8 mouse cellular contexts compared by ENCODE assay signal in genomic region chr7:17027588-17028343, GRCm38 (mm10). TPM values are rescaled to one million over a fixed set of nuclear protein-coding genes. Genes with fewer than 3 reads are reported as not detected.
A peak's percentile ranks its signal among the peaks of the same experiment; 100 is the strongest.
DNase-seq lines count a peak whose midpoint lies in the region; ATAC-seq and TF ChIP-seq lines count a peak whose summit lies in the region.

Ppp5c (minus strand) TSS chr7:17027924.

- peak within 1 kb of the TSS; percentile 62 for H3K4me2 ChIP-seq in forebrain, postnatal 0 days (ENCODE audit: low read depth)
- peak within 1 kb of the TSS; percentile 73 for H3K4me2 ChIP-seq in lung, embryonic 15.5 days

- peak; percentile 91 for DNase-seq in G1E (ENCODE audit: low spot score)
- DNase-seq in cerebellum, adult 18-20 months, result peak; percentile 85 to 89
- DNase-seq in forebrain, postnatal 0 days, result peak; percentile 91
- peak; percentile 94 for DNase-seq in heart, postnatal 4 days
- DNase-seq in layer of hippocampus, adult 8-10 months (ENCODE audit: low spot score in 2 of 2), result peak; percentile 85 to 87
- peak; percentile 90 for DNase-seq in ovary, adult 18-20 months (ENCODE audit: low spot score)
- peak; percentile 82 for DNase-seq in thymus, postnatal 0 days (ENCODE audit: low spot score)

- peak within 1 kb of the TSS; percentile 51; the same call in 1 of the 2 replicates for H3K27ac ChIP-seq in forebrain, postnatal 0 days (ENCODE audit: low read depth, low read length)
- peak within 1 kb of the TSS; percentile 89 for H3K27ac ChIP-seq in lung, embryonic 15.5 days

- peak; percentile 35 for ATAC-seq in G1E (ENCODE audit: extremely low read depth, insufficient number of reproducible peaks, low FRiP score, poor library complexity, severe bottlenecking)
- peak; percentile 83 for ATAC-seq in forebrain, postnatal 0 days
- ATAC-seq in lung, embryonic 15.5 days (ENCODE audit: borderline replicate concordance, extremely low read depth, low FRiP score, low TSS enrichment), result peak; percentile 84

- no peaks in the 10 kb centered on the region for H3K27me3 ChIP-seq in G1E (ENCODE audit: insufficient read depth, low read length)
- no peaks in the 10 kb centered on the region for H3K27me3 ChIP-seq in forebrain, postnatal 0 days (ENCODE audit: insufficient read depth, low read length)
- no peaks in the 10 kb centered on the region for H3K27me3 ChIP-seq in lung, embryonic 15.5 days

- H3K9ac ChIP-seq in forebrain, postnatal 0 days, result peak within 1 kb of the TSS; percentile 83
- H3K9ac ChIP-seq in lung, embryonic 15.5 days, result peak within 1 kb of the TSS; percentile 73

- peak within 1 kb of the TSS; percentile 96 for H3K4me3 ChIP-seq in G1E (ENCODE audit: low read depth, low read length)
- peak within 1 kb of the TSS; percentile 80 for H3K4me3 ChIP-seq in forebrain, postnatal 0 days (ENCODE audit: low read depth, low read length)
- peak within 1 kb of the TSS; percentile 71 for H3K4me3 ChIP-seq in lung, embryonic 15.5 days

- no peaks in the 10 kb centered on the region for H3K9me3 ChIP-seq in G1E (replicated peaks)
- H3K9me3 ChIP-seq in forebrain, postnatal 0 days (ENCODE audit: low read length), result no peaks in the 10 kb centered on the region
- no peaks in the 10 kb centered on the region for H3K9me3 ChIP-seq in lung, embryonic 15.5 days

- peaks cover 77% of the 10 kb centered on the region for H3K36me3 ChIP-seq in G1E (replicated peaks)
- peaks cover 14% of the 10 kb centered on the region; the same call in 1 of the 2 replicates for H3K36me3 ChIP-seq in forebrain, postnatal 0 days (ENCODE audit: insufficient read depth)
- H3K36me3 ChIP-seq in lung, embryonic 15.5 days, result peaks cover 33% of the 10 kb centered on the region

- peaks cover 60% of the 10 kb centered on the region for H3K4me1 ChIP-seq in G1E (ENCODE audit: insufficient read depth, low read depth, low read length)
- peaks cover 11% of the 10 kb centered on the region; the same call in 1 of the 2 replicates for H3K4me1 ChIP-seq in forebrain, postnatal 0 days (ENCODE audit: insufficient read depth)
- H3K4me1 ChIP-seq in lung, embryonic 15.5 days, result peaks cover 45% of the 10 kb centered on the region

- WGBS in forebrain, postnatal 0 days, result 3% methylated on average over 57 of the region's 58 CpGs
- WGBS in lung, embryonic 15.5 days, result under 1% methylated on average over 57 of the region's 58 CpGs

- no peak for TF ChIP-seq CTCF in G1E (IDR thresholded peaks at IDR 0.05; ENCODE audit: low read depth, low read length)
- TF ChIP-seq CTCF in forebrain, postnatal 0 days (IDR thresholded peaks at IDR 0.05; ENCODE audit: low read depth), result no peak

RNA-seq across cellular contexts. Expression of gene Ppp5c, which starts in this region (rescaled TPM):
- total RNA-seq in G1E (2014; fragmentation: Nextera tagmentation) (102 and 112 TPM in 2 replicates), G1E (2017) (44.9 and 50.2 TPM in 2 replicates)
- 92.9 and 94.1 TPM in 2 replicates for polyA plus RNA-seq in G1E (2012)
- 56.6 and 65.7 TPM in 2 replicates for total RNA-seq in forebrain, postnatal 0 days (2014; rRNA removed)
- polyA plus RNA-seq in forebrain, postnatal 0 days (2015; fragmentation: Nextera tagmentation; extraction: Ambion mirVana), result 129 and 137 TPM in 2 replicates
- total RNA-seq in heart, postnatal 4 days (2021), result 100 to 1,000 TPM; 109 TPM
- 100 to 1,000 TPM; 147 to 166 (median 151) TPM for total RNA-seq in layer of hippocampus, adult 8-10 months (2022)
- 107 and 110 TPM in 2 replicates for polyA plus RNA-seq in lung, embryonic 15.5 days (2015; fragmentation: Nextera tagmentation; extraction: Ambion mirVana)
- polyA plus RNA-seq in thymus, postnatal 0 days (2015; fragmentation: Nextera tagmentation; extraction: Ambion mirVana), result 120 TPM in 2 replicates

Comparison
In these comparisons a context has a peak if more than half of its experiments do, and no peak if none do; other contexts are left out.
1. Peak in every context shown above with its lines: DNase-seq, ATAC-seq, H3K4me3 ChIP-seq and H3K27ac ChIP-seq.